Mouse (Mus musculus): ENCODE measurements around the gene Pdlim1. TPM values are rescaled to one million over a fixed set of nuclear protein-coding genes. Genes with fewer than 3 reads are reported as not detected.

Pdlim1 gene
- polyA plus RNA-seq, 1 experiment from 2014 or later = 179 TPM

DNA sequence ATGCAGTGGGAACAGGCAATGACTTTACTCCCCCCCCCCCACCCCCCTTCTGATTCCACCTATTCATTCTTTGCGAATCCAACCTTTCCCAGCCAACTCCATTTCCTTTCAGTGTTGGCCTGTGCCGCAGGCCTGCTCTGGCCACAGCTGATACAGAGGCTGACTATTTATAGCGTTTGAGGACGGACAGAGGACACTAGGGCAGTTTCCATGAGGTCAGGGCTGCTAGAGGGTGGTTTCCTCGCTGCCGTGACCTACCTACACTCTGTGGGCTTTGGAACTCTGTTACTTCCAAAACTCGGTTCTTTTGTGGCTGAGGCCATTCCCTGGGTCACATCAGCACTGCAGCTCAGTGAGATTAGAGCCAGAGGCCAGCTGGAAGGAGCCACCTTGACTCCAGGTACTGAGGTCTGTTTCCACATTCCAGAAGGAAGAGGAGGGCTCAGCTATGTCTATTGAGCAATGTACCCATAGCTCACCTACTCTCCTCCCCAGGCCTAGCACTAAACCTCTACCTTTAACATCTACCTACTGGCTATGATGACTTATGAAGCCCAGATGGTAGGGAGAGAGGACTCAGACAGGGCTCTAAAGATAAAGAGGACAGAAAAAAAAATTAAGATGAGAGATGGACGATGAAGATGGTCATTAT, 6.9 kb upstream of the Pdlim1 start:
- Histone ChIP-seq H3K9me3 (no peaks in the 10 kb centered on the region), H3K27me3 (no peaks in the 10 kb centered on the region), H3K27ac (no peak overlapping the region), H3K36me3 (no peaks in the 10 kb centered on the region), H3K4me2 (no peak overlapping the region), H3K4me1 (no peaks in the 10 kb centered on the region), H3K4me3 (no peak overlapping the region), H3K9ac (no peak overlapping the region)
- WGBS = 81% methylated on average over 8 of the region's 8 CpGs
- ATAC-seq (ENCODE audit: insufficient number of reproducible peaks, low FRiP score, low TSS enrichment, low read depth) = no peak

DNA sequence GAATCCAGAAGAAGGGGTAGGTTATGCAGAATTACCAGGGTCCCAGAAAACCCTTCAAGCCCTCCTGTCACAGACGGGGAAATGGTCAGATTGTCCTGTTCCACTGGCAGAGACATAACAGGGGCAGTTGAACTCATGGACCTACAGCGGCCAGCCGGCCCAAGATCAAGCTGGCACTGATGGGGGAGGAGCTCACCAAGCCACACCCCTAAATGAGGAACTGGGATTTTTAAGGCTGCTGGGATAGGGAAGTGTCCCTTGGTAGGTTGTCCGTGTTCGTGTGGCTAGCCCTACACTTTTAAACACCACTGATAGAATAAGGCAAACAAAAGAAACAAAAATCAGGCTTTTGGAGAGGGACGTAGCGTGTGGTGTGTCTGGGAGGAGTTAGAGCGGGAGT, 5.9 kb upstream of the Pdlim1 start:
- H3K4me1 ChIP-seq = no peaks in the 10 kb centered on the region
- 88% methylated on average over 8 of the region's 8 CpGs for WGBS

DNA sequence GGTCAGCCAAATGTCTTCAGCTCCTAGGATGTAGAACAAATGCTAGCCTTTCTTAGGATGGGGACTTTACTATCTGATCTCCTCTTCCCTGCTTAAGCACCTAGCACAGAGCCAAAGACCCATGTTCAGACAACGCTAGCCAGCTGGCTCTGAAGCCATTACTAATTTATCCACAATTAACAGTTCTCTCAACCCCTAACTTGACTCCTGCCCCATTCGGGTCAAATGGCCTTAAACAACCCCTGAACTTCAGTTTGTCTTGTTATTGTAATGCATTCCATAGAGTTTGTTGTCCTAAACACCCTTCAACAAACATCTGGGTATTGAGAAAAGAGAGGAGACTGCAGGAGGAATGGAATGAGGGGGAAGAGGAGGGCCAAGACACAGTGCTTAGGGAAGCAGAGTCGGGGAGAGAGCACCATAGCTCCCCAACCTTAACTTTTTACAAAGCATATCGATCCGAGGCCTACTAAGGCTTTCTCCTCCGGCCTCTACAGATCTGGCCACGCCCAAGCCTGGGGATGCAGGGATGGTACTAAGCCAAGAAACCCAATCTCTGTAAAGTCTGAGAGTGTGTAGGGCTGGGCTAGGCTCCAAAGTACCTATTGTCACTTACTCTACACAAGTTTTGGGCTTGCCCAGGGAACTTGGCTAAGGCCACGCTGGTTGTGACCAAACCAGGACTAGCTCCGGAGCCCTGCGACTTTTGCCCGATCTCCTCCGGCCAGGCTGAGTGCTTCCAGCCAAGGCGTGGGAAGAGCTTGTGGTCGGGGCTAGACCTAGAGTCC, 4.0 kb upstream of the Pdlim1 start:
- Histone ChIP-seq H3K4me1 (peaks cover 11% of the 10 kb centered on the region), H3K27ac (no peak overlapping the region), H3K9ac (no peak overlapping the region), H3K4me3 (no peak overlapping the region), H3K27me3 (peaks cover 11% of the 10 kb centered on the region), H3K4me2 (no peak overlapping the region), H3K36me3 (no peaks in the 10 kb centered on the region), H3K9me3 (no peaks in the 10 kb centered on the region)
- ATAC-seq (ENCODE audit: insufficient number of reproducible peaks, low FRiP score, low TSS enrichment, low read depth) = no peak
- WGBS = 80% methylated on average over 14 of the region's 14 CpGs

More for the DNA sequence above, 5.9 kb upstream of the Pdlim1 start:
- no peak overlapping the region for H3K9ac ChIP-seq
- H3K27ac ChIP-seq = no peak overlapping the region
- no peaks in the 10 kb centered on the region for H3K36me3 ChIP-seq
- ATAC-seq (ENCODE audit: insufficient number of reproducible peaks, low FRiP score, low TSS enrichment, low read depth) = no peak
- no peaks in the 10 kb centered on the region for H3K9me3 ChIP-seq
- no peak overlapping the region for H3K4me2 ChIP-seq
- H3K27me3 ChIP-seq = no peaks in the 10 kb centered on the region
- no peak overlapping the region for H3K4me3 ChIP-seq

DNA sequence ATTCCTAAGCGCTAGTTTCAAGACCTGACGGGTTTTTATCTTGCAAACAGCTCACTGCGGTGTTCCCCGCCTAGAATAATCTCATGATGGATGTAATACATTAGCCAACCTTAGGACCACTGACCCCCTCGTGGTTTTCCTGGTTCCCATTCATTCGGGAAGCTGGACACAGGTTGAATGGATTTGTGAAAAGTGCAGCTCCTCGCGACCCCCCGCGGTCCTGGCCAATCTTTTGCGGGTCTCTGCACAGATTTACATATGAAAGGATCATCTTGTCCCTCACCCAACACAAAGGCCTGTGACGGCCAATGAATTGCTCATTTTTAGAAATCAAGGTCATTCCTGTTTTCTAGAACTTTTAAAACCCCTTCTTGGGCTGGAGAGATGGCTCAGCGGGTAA, 1.0 kb upstream of the Pdlim1 start:
- Histone ChIP-seq H3K27ac (no peak overlapping the region), H3K4me3 (no peak overlapping the region), H3K27me3 (peaks cover 16% of the 10 kb centered on the region), H3K36me3 (no peaks in the 10 kb centered on the region), H3K4me2 (no peak overlapping the region), H3K4me1 (peaks cover 15% of the 10 kb centered on the region), H3K9me3 (no peaks in the 10 kb centered on the region), H3K9ac (no peak overlapping the region)
- WGBS = 57% methylated on average over 13 of the region's 13 CpGs
- no peak for ATAC-seq (ENCODE audit: insufficient number of reproducible peaks, low FRiP score, low TSS enrichment, low read depth)

DNA sequence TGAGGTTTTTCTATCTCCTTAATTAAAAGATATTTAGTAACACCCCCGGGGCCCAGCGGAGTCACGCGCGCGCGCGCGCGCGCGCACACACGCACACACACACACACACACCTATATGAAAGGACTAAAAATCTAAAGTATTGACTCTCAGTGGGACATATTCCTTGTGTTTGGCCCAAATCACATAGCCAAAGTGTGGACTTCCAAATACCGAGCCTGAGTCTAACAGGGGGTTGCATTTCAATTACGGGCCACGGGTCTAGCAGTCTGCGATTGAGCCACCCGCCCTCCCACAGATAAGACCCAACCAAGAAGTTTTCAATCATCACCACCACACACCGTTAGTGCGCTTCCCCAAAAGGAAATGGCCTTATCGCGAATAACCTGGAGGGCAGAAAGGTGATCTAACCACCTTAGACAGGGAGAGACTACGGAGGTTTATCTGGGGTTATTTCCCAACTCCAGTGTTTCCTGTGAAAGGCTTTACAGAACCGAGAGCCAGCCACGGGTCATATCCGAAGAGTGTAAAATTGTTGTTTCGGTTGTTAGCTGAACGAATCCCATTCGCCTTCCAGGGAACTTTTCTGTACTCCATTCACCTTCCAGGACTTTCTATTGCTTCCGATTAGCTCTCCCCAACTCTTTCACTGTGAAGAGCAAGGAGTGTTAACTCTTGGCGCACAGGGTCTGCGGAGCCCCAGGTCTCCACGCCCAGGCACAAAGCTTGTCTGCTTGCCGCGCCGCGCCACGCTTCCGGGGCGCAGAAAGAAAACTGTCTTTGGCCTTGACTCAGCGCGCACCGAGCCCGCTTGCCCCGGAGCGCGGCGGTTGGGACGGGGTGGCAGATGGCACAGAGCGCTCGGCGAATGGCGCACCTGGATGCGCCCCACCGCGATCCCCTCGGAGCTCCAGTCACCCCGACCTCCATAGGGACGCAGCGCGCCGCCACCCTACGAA, 1.0 kb downstream of the Pdlim1 start:
- ATAC-seq (ENCODE audit: insufficient number of reproducible peaks, low FRiP score, low TSS enrichment, low read depth) = no peak
- Histone ChIP-seq H3K36me3 (no peaks in the 10 kb centered on the region), H3K4me3 (peak overlapping the region; percentile 63), H3K4me2 (peak overlapping the region; percentile 97), H3K4me1 (peaks cover 15% of the 10 kb centered on the region), H3K9me3 (no peaks in the 10 kb centered on the region), H3K9ac (peak overlapping the region; percentile 54), H3K27ac (peak overlapping the region; percentile 63), H3K27me3 (peaks cover 16% of the 10 kb centered on the region)
- 6% methylated on average over 62 of the region's 63 CpGs for WGBS

DNA sequence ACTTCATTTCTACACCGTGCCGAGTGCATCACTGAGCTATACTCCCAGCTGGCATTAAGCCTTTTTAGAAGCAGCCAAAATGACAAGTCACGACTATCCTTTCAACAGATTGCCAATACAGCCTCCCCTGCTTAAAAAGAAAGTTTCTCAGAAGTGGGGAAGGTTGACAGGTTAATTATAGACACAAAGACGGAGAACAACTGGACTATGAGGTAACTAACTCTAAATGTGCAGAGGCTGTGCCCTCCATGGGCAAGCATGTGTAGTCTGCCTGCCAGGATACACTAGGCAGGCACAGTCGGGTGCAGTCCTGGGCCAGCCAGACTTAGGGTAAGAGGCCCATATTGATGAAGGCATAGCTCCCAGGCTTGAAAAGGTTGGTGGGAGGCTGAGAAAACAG, 2.1 kb downstream of the Pdlim1 start:
- Histone ChIP-seq H3K4me1 (peaks cover 15% of the 10 kb centered on the region), H3K9me3 (no peaks in the 10 kb centered on the region), H3K36me3 (no peaks in the 10 kb centered on the region), H3K4me2 (peak overlapping the region; percentile 97), H3K27ac (no peak overlapping the region), H3K4me3 (peak overlapping the region; percentile 63; the same call in 1 of the 2 replicates), H3K9ac (no peak overlapping the region), H3K27me3 (peaks cover 16% of the 10 kb centered on the region)
- ATAC-seq (ENCODE audit: insufficient number of reproducible peaks, low FRiP score, low TSS enrichment, low read depth) = no peak
- WGBS = 65% methylated on average over 5 of the region's 5 CpGs

DNA sequence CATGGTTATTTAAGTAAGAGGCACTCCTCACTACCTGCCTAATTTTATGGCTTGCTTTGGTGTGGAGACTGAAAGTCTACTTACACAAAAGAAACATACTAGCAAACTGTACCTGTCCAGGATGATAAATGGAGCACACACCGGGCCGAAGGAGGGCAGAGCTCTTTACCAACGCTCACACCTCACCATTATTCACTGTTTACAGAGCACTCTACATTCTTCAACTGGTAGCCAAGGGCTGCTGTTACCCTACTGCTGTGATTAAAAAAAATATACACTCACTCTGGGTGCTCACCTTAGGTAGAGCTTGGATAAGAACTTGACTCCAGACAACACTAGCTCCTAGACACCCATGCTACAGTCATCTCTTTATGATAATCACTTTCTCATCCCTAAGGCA, 3.1 kb downstream of the Pdlim1 start:
- Histone ChIP-seq H3K4me3 (no peak overlapping the region), H3K36me3 (no peaks in the 10 kb centered on the region), H3K9me3 (no peaks in the 10 kb centered on the region), H3K4me2 (no peak overlapping the region), H3K9ac (no peak overlapping the region), H3K4me1 (peaks cover 15% of the 10 kb centered on the region), H3K27me3 (peaks cover 16% of the 10 kb centered on the region), H3K27ac (no peak overlapping the region)
- no peak for ATAC-seq (ENCODE audit: insufficient number of reproducible peaks, low FRiP score, low TSS enrichment, low read depth)
- WGBS = 74% methylated on average over 3 of the region's 3 CpGs

DNA sequence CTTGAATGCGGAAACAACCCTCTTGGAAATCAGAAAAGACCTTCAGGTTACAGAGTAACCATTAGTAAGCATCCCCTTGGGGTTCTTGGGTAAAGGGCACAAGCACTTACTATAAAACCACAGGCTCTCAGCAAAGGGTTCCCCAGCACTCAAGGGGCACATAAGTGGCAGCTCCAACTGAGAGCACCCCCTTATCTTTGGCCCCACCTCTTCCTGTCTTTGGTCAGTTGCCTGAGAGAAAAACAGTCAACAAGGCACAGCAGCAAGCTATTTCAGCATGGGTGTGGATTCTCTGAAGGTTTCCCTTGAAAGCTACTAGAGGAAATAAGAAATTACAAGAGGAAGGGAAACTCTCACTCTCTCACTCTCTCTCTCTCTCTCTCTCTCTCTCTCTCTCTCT, 4.3 kb downstream of the Pdlim1 start:
- Histone ChIP-seq H3K36me3 (no peaks in the 10 kb centered on the region), H3K4me3 (no peak overlapping the region), H3K4me1 (peaks cover 15% of the 10 kb centered on the region), H3K9me3 (no peaks in the 10 kb centered on the region), H3K27me3 (peaks cover 16% of the 10 kb centered on the region), H3K27ac (no peak overlapping the region), H3K9ac (no peak overlapping the region), H3K4me2 (no peak overlapping the region)
- 72% methylated on average over 1 of the region's 1 CpGs for WGBS
- no peak for ATAC-seq (ENCODE audit: insufficient number of reproducible peaks, low FRiP score, low TSS enrichment, low read depth)

DNA sequence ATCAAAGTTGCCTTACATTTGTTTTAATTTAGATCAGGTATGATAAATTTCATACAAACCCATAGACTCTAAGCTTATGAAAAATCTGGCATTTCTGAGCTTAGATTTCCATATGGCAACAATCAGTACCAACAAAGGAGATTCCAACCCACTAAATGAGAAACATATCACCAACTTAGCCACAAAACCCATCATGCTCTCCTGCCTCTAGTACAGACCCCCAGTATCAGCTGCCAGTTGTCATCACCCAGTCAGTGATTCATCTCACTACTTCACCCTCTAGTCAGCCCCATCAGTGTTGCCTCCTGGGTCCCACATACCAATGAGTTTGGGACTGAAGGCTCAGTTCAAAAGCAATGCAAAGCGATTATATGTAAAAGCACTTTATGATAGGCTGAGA, 12.2 kb downstream of the Pdlim1 start:
- H3K36me3 ChIP-seq = no peaks in the 10 kb centered on the region
- H3K4me3 ChIP-seq = no peak overlapping the region
- 79% methylated on average over 1 of the region's 1 CpGs for WGBS
- H3K4me2 ChIP-seq = no peak overlapping the region
- H3K9ac ChIP-seq = no peak overlapping the region
- no peaks in the 10 kb centered on the region for H3K27me3 ChIP-seq
- no peaks in the 10 kb centered on the region for H3K9me3 ChIP-seq
- no peak overlapping the region for H3K27ac ChIP-seq
- ATAC-seq (ENCODE audit: insufficient number of reproducible peaks, low FRiP score, low TSS enrichment, low read depth) = no peak
- 0 out of 2 replicates have a peak, but pooled peaks cover 3% of the 10 kb centered on the region for H3K4me1 ChIP-seq

DNA sequence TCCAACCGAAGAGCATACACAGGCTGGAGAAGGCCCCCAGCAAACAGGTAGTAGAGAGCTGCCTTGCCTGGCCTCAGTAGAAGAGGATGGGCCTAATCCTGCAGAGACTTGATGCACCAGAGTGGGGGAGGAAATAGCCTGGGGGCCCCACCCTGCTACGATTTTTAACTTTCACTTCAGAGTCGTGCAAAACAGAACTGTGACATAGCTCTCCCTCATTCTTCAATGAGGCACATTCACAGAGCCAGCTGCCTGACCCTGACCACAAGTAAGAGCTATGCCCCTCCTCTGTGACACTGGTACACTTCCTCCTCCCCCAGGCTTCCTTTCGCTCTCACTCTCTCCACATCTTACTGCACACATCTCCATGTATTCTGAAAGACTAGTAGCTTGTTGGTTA, 14.2 kb downstream of the Pdlim1 start:
- no peak overlapping the region for H3K9ac ChIP-seq
- 0 out of 2 replicates have a peak, but pooled peaks cover 9% of the 10 kb centered on the region for H3K4me1 ChIP-seq
- H3K4me2 ChIP-seq = no peak overlapping the region
- ATAC-seq (ENCODE audit: insufficient number of reproducible peaks, low FRiP score, low TSS enrichment, low read depth) = no peak
- WGBS = 52% methylated on average over 4 of the region's 4 CpGs
- H3K27ac ChIP-seq = no peak overlapping the region
- H3K4me3 ChIP-seq = no peak overlapping the region
- no peaks in the 10 kb centered on the region for H3K36me3 ChIP-seq
- H3K27me3 ChIP-seq = no peaks in the 10 kb centered on the region
- no peaks in the 10 kb centered on the region for H3K9me3 ChIP-seq

DNA sequence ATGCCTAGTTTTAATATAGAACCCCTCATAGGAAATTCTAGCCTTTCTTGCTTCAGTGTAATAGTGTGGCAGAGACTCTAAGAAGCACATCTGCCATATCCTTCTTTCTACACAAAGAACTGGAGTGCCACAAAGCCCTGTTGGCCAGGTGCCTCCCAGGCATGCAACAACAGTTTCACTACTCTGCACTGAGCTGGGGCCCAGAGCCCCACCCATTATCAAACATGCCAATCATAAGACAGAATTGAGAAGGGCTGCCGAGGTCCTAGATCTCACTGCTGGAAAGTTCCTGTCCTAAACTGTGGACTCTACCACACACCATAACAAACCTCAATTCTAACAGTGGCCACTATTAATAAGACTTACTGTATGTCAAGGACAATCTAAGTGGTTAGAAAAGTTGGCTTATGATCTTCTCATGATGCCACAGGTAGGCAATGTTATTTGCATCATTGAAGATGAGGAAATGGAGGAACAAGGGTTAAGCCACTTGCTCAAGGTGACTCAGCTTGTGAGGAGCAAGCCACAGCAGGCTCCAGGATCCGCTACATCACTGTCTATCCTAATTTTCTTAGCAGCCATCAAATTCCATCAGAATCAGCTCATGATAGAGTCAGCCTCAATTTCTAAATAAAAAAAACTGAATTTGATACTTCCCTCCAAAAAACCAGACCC, 15.1 kb downstream of the Pdlim1 start:
- no peaks in the 10 kb centered on the region for H3K27me3 ChIP-seq
- H3K4me1 ChIP-seq = 0 out of 2 replicates have a peak, but pooled peaks cover 9% of the 10 kb centered on the region
- ATAC-seq (ENCODE audit: insufficient number of reproducible peaks, low FRiP score, low TSS enrichment, low read depth) = no peak
- no peaks in the 10 kb centered on the region for H3K9me3 ChIP-seq
- H3K9ac ChIP-seq = no peak overlapping the region
- no peak overlapping the region for H3K4me3 ChIP-seq
- WGBS = 70% methylated on average over 2 of the region's 2 CpGs
- 0 out of 2 replicates have a peak, but pooled peaks cover 3% of the 10 kb centered on the region for H3K36me3 ChIP-seq
- no peak overlapping the region for H3K27ac ChIP-seq
- no peak overlapping the region for H3K4me2 ChIP-seq

All from limb, embryonic 15.5 days (tissue).